Mouse (Mus musculus) spleen, adult 18-20 months (tissue): ENCODE data around the gene Tmem56.

Source experiments
- DNase-seq, 2 experiments: peaks; one replicate each; pipeline ENCODE4 v3.0.0; 2022; ENCODE audit warnings: mixed read lengths in 2 of 2

Tmem56 gene

GRCm38 (mm10) chr3:121168581-121168980, 114.3 kb downstream of the Tmem56 start:
- no peak for DNase-seq

GRCm38 (mm10) chr3:121163271-121163819, 119.6 kb downstream of the Tmem56 start:
- peak; percentile 51 to 75 for DNase-seq

DNA sequence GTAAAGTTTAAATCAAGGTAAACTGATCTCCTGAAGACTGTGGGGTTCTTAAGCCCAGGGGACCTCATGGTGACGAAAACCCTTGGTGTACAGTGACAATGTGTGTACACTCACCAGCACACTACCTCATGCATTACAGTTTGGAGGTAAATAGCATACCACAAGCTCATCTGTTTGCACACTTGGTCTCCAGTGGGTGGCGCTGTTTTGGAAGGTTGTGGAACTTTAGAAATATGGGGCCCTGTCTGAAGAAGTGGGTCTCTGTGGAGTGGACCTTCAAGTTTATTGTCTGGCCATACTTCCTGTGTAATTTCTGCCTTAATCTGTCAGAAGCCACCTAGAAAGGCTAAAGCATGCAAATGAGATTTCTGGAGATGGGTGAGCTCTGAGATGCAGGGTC, 121.2 kb downstream of the Tmem56 start:
- DNase-seq: no peak

GRCm38 (mm10) chr3:121160424-121160823, 122.5 kb downstream of the Tmem56 start:
- DNase-seq: no peak

GRCm38 (mm10) chr3:121159566-121159965, 123.3 kb downstream of the Tmem56 start:
- DNase-seq: no peak

- no peak for DNase-seq
These were observed 124.0 kb downstream of the Tmem56 start for GRCm38 (mm10) chr3:121158901-121159351.

- no peak for DNase-seq
These were observed 125.2 kb downstream of the Tmem56 start for GRCm38 (mm10) chr3:121157546-121158330.

DNA sequence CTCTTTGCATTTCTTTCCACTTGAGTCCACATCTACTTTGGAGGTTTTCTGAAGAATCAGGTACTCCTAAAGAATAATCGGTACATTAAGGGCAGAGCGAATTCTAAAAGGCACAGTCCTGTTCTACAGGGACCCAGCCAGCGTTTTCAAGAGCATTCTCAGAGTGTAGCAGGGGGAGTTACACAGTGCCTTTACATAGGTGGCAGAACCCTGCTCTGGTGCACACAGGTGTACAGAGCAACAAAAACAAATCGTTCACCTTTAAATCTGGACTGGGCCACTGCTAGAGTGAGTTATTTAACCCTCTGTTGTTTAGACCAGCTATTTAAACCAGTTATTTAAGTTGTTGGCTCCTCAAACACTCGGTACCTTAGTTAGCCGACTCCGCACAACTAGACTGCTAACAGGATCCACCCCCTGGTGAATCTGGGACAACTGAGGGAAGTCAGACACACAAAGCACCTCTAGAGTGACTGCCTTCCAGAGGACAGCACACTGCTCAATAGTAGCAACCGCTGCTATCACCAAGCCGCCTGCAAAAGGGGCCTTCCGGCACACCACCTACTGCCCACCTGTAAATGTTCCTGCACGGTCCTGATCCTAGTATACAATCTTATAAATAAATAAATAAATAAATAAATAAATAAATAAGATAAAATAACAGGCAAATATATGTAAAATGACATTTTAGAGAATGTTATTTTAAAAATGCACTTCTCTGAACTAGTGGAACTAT, 126.3 kb downstream of the Tmem56 start:
- DNase-seq: no peak

DNA sequence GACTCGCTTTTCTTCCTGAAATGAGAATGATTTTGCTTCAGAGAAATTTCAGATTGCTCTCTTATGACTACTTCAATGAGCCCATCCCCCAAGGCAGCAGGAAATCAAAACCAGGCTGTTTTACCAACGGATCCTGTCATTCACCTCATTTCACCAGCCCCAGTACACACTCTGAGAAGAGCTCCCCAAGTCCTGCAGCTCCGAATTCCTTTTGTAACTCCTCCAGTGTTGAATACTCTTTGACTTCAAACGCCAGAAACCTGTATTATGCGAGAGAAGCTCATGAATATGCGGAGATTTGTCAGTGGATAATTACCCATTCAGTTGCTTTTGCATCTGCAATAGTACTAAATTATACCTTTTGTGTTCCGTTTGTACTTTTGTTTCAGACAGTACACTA, 126.9 kb downstream of the Tmem56 start:
- DNase-seq: no peak
